Mouse (Mus musculus): Measurements from ENCODE around the gene Gm21704. TPM values are rescaled to one million over a fixed set of nuclear protein-coding genes. Genes with fewer than 3 reads are reported as not detected.
"Not testable (repeated sequence)": the region's sequence is repeated elsewhere in the genome, so short reads cannot be mapped to it uniquely, and the experiment has no call there.

The Gm21704 gene
- total RNA-seq (2021) = not detected
- long read RNA-seq, experiment 1 = 0 reads
- long read RNA-seq, experiment 2 = 0 reads

GRCm38 (mm10) chrY:3410067-3410466 lies at the start of gene Gm21704, which contains the start of gene Gm21708:
TSS of gene Gm21704 (minus strand) at chrY:3410167.
TSS of gene Gm21708 (minus strand) at chrY:3410167.
- intact Hi-C loops (cut with DNase I; ENCODE audit: low total_unique reads); DNase-seq: not testable (repeated sequence)

- DNase-seq; intact Hi-C loops (cut with DNase I; ENCODE audit: low total_unique reads): not testable (repeated sequence)
Observed at GRCm38 (mm10) chrY:3345229-3345628, 64.7 kb downstream of the Gm21704 start, which contains the start of gene Gm21693. TSS of gene Gm21693 (minus strand) at chrY:3345329.

- DNase-seq; intact Hi-C loops (cut with DNase I; ENCODE audit: low total_unique reads): not testable (repeated sequence)
Observed at GRCm38 (mm10) chrY:3340661-3341060, 69.3 kb downstream of the Gm21704 start.

Other genes starting within 250 kb of the Gm21704 start
- gene Gm21677, start 103.7 kb downstream of the Gm21704 start, total RNA-seq (2021) = not detected
- gene Gm21693, start 64.8 kb downstream of the Gm21704 start, total RNA-seq (2021) = not detected
- not detected for gene Gm21708, start within 50 bp of the Gm21704 start, total RNA-seq (2021)